Mouse (Mus musculus) retina, embryonic 14.5 days (tissue): ENCODE results near the gene Arhgap15.
A peak's percentile ranks its signal among the peaks of the same experiment; 100 is the strongest.

Experiments used
- DNase-seq: peaks from one replicate; pipeline ENCODE4 v3.0.0-alpha.2; 2015; ENCODE audit warnings: low spot score

The Arhgap15 gene

DNA sequence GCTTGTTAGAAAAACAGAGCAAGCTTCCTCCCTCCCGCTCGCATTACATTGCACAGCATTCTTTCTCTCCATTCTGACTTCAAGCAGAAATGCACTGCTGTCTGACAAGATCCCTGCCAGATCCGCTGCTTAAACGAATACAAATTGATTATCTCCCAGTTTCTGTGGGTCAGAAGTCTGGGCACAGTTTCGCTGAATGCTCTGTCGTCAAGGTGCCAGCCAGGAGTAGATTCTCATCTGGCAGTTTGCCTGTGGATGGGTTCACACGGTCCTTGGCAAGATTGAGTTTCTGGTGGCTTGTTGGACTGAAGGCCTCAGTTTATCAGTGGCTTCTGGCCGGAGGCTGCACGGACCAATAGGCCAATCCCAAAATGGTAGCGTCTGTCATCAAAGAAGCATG, 435.9 kb downstream of the Arhgap15 start:
- no peak for DNase-seq

GRCm38 (mm10) chr2:44190749-44191148, 442.1 kb downstream of the Arhgap15 start:
- no peak for DNase-seq

DNA sequence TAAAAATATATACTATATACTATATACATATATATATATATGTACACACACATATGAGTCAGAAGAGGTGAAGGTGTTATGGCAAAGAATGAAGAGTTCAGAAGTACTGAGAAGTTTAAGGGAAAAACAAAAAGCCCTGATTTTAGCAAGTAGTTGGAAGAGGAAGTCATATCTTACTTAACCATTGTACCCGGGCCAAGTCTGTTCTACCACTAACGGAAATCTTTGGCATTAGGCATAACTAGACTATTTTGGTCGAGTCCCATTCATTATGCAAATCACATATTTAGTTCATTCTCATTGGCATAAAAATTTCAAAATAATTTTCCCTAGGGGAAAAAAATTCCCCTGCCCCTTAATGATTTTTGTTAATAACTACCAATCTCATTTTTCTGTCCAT, 443.4 kb downstream of the Arhgap15 start:
- DNase-seq: no peak

- DNase-seq: no peak
Measured at GRCm38 (mm10) chr2:44215506-44215905, 466.9 kb downstream of the Arhgap15 start.

DNA sequence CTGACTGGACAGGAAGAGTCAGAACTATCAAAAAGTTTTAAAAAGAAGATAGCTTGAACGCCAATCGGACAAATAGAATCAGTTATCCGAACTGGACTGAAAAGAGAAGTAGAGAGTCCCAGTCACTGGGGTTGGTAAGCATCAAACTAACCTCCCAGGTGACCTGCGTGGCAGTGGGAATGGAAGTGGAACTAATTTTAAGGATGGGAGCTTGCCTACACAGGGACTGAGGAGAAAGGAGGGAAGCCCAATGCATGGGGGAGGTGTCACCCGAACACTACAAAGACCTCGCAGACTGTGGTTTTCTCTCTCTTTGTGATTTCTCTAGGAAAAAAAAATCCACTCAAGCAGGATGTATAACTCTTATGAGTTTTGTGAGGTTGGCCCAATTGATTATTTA, 469.2 kb downstream of the Arhgap15 start:
- DNase-seq: no peak

DNA sequence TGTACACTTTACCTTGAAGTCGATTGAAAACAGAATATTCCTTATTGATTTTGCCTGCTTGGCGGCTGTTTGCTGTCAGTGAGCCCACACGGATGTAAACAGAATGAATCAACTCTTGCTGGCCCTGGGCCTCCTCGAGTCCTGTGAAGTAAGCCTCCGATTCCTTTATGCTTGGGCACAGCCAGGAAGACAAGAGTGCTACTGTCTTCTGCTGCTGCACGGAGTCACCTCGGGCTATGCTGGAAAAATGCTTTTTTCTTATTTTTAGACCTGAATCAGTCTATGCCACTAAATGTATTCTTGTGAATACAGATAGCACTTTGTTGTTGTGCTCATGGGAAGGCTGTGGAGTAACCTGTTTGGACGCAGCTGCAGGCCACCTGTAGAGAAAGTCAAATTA, 469.7 kb downstream of the Arhgap15 start:
- no peak for DNase-seq

- DNase-seq: no peak
Measured at GRCm38 (mm10) chr2:44221686-44222085, 473.1 kb downstream of the Arhgap15 start.

DNA sequence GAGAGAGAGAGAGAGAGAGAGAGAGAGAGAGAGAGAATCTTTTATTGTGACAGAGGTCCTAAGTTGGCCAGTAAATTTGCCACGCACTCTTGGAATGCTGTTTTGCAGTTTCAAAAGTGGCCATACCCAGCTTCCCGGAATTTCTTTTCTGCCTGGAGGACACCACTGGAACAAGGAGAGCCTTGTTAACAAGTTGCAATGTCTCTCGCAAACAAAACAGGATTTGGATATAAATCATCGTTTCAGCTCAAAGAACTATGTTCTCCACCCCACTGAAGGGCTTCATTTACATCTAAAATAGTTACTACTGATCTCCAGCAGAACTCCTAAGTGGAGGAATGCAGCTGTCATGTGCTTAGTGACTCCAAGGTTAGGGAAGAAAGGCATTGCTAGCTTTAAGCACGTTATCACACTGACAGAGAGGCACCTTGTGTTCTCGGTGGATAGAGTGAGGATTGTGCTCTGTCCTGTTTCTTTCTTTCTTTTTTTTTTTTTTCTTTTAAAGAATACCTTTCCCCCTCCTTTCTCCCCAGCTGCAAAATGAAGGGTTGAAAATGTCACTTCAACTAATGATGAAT, 473.6 kb downstream of the Arhgap15 start:
- no peak for DNase-seq

GRCm38 (mm10) chr2:44234856-44235255, 486.2 kb downstream of the Arhgap15 start:
- no peak for DNase-seq

- DNase-seq: no peak
Measured at GRCm38 (mm10) chr2:44241657-44242454, 493.2 kb downstream of the Arhgap15 start.

DNA sequence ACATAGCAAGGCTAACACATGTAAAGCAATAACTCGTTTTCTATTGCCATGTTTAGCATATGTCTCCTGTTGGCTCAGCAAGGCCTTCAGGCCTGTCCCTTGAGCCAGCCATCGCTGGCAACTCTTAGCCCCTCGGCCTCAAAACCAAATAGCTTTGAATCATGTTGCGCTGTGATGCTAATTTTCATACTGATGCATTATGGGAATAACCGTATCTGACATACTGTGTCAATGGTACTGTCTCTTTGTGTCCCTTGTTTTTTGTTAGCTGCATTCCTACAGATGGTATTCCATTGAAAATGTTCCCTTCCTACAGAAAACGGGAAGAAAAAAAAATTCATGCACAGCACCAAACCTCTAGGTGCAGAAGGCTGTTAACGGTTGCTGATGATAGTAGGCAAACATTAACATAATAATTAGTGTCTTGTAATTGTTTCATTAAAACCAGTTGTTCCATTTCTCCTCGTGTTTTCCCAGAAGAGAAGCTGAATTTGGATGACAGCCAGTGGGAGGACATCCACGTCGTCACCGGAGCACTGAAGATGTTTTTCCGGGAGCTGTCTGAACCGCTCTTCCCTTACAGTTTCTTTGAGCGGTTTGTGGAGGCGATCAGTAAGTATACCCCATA, 494.1 kb downstream of the Arhgap15 start:
- DNase-seq: no peak

DNA sequence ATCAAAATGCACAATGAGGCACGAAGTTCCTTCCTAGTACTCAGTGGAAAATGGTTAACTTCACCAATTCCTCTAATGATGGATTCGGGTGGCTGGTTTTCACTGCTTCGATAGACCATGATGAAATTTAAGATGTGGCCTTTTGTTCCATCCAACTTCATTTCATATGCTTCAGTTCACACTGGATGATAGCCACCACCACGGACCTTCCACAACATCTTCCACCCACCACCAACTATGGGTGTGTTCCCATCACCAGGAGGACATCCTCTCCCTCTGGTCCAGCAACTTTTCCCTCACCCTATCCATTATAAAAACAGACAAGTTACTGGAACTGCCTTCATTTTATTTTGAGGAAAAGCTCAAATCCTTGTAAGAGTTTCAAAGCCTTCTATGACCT, 506.7 kb downstream of the Arhgap15 start:
- DNase-seq: peak; percentile 8

DNA sequence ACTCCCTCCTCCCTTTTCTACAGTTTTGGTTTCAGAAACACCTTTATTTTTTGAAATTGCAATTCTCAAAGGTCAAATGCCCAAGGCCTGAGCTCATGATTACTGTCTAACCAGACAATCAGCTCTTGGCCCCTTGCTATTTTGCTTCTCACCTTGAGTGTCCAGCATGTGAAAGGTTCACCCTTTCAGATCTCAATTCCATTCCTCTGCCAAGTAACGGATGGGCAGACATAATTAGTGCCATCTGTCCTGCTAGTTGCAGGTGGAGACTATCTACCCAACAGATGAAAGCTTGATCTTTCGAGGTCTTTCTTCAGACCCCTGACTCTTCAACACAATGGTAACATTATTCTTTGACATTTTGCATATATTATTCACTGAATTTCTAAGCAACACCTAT, 509.3 kb downstream of the Arhgap15 start:
- no peak for DNase-seq

- DNase-seq: peak; percentile 51
Measured at GRCm38 (mm10) chr2:44271455-44272346, 523.1 kb downstream of the Arhgap15 start.

- peak; percentile 57 for DNase-seq
Measured at GRCm38 (mm10) chr2:44272606-44273005, 524.0 kb downstream of the Arhgap15 start.

GRCm38 (mm10) chr2:44274425-44274824, 525.8 kb downstream of the Arhgap15 start:
- no peak for DNase-seq

GRCm38 (mm10) chr2:44286181-44286719, 537.6 kb downstream of the Arhgap15 start:
- no peak for DNase-seq

- DNase-seq: peak; percentile 13
Measured at GRCm38 (mm10) chr2:44299156-44299555, 550.5 kb downstream of the Arhgap15 start.

DNA sequence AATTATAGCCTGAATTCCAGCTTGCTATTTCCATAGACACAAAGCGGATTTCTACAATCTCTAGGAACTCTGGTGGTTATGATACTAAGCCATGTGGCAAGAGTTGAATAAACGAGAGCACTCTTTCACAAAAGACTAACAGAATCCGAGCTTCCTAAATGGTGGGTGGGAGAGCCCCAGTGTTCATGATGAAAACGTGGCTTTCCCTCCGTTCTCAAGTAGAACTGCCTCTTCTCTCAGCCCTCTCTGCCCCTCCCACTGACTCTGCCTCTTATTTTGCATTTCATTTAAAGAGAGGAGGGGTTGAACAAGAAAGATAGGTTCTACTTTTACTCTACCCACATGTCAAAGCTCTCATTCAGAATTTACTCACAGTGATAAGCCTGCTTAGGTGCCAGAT, 551.3 kb downstream of the Arhgap15 start:
- DNase-seq: no peak

- DNase-seq: no peak
Measured at GRCm38 (mm10) chr2:44300466-44300865, 551.8 kb downstream of the Arhgap15 start.

- DNase-seq: peak; percentile 67
Measured at GRCm38 (mm10) chr2:44304261-44304970, 555.8 kb downstream of the Arhgap15 start.
